Mouse (Mus musculus) thymus, adult 2 months (tissue): ENCODE results near the gene Tekt1. TPM values are rescaled to one million over a fixed set of nuclear protein-coding genes. Genes with fewer than 3 reads are reported as not detected.

Experiments
- DNase-seq: peaks from one replicate; pipeline ENCODE4 v3.0.0; 2021
- H3K27ac ChIP-seq: fragments of 200-500 bp; 2 replicates; pipeline ENCODE4 v1.5.1; 2012; ENCODE audit warnings: low read length, control low read depth; ENCODE audit not compliant: control insufficient read depth, insufficient read depth
- H3K27me3 ChIP-seq: fragments of 200-500 bp; 2 replicates; pipeline ENCODE4 v1.6.1; 2012; ENCODE audit warnings: mild to moderate bottlenecking, low read length, moderate library complexity, mixed read lengths; ENCODE audit not compliant: control insufficient read depth, insufficient read depth
- H3K36me3 ChIP-seq: fragments of 200-500 bp; 2 replicates; pipeline ENCODE4 v1.6.1; 2012; ENCODE audit warnings: mild to moderate bottlenecking, low read length, moderate library complexity; ENCODE audit not compliant: control insufficient read depth, insufficient read depth
- H3K4me1 ChIP-seq: fragments of 200-500 bp; replicated peaks from 2 replicates; pipeline ENCODE4 v1.6.1; 2012; ENCODE audit warnings: low read length; ENCODE audit not compliant: control insufficient read depth, insufficient read depth
- H3K4me3 ChIP-seq: fragments of 200-500 bp; 2 replicates; pipeline ENCODE4 v1.5.1; 2012; ENCODE audit warnings: mild to moderate bottlenecking, low read length, control low read depth, moderate library complexity; ENCODE audit not compliant: control insufficient read depth, insufficient read depth
- CTCF ChIP-seq: fragments of 200-500 bp; IDR thresholded peaks from 2 replicates; pipeline ENCODE4 v1.5.1; 2012; ENCODE audit warnings: mild to moderate bottlenecking, control low read depth, low read length, moderate library complexity, borderline replicate concordance; ENCODE audit not compliant: control insufficient read depth, poor library complexity, insufficient read depth; ENCODE audit errors: extremely low read depth
- POLR2A ChIP-seq: fragments of 200-500 bp; IDR thresholded peaks from 2 replicates; pipeline ENCODE4 v1.6.1; 2012; ENCODE audit warnings: mild to moderate bottlenecking, low read length, control low read depth, moderate library complexity; ENCODE audit not compliant: control insufficient read depth, poor library complexity, insufficient read depth; ENCODE audit errors: extremely low read depth
- WGBS: fragments of 180-500 bp; shearing (Covaris S2); methylation state at CpG from one replicate; pipeline ENCODE4 v1.1.7; 2018; 5-methylcytosine and 5-hydroxymethylcytosine counted together
- polyA plus RNA-seq: library from polyadenylated mRNA; depleted of rRNA; stranded (reverse); fragments of >200 nt; gene quantifications from 2 replicates; pipeline ENCODE4 v1.2.3, GENCODE M21; 2012

Tekt1 gene
- polyA plus RNA-seq, 1 experiment: 0.27 TPM

DNA sequence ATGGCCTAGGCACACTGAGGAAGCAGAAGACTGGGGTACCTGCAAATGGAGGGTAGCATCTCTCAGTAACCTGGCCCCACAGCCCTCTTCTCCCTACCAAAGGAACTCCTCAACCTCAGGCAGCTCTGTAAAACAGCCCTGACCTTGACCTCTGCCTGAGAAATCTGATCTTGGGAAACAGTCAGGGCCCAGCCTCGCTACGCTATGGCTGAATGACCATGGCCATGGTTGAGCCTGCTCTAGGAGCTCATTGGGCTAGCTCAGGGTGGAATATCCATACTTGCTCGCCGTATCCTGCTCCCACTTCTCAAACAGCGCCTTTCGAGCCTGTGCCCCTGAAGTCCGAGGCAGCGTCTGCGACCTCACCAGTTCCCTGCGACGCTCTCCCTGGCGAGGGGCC lies 38.8 kb upstream of the Tekt1 start:
- H3K27me3 ChIP-seq: no peaks in the 10 kb centered on the region
- no peaks in the 10 kb centered on the region for H3K36me3 ChIP-seq
- no peak for TF ChIP-seq POLR2A
- TF ChIP-seq CTCF: no peak
- H3K27ac ChIP-seq: no peak overlapping the region
- H3K4me1 ChIP-seq: no peaks in the 10 kb centered on the region
- DNase-seq: no peak
- no peak overlapping the region for H3K4me3 ChIP-seq
- WGBS: 96% methylated on average over 12 of the region's 12 CpGs

DNA sequence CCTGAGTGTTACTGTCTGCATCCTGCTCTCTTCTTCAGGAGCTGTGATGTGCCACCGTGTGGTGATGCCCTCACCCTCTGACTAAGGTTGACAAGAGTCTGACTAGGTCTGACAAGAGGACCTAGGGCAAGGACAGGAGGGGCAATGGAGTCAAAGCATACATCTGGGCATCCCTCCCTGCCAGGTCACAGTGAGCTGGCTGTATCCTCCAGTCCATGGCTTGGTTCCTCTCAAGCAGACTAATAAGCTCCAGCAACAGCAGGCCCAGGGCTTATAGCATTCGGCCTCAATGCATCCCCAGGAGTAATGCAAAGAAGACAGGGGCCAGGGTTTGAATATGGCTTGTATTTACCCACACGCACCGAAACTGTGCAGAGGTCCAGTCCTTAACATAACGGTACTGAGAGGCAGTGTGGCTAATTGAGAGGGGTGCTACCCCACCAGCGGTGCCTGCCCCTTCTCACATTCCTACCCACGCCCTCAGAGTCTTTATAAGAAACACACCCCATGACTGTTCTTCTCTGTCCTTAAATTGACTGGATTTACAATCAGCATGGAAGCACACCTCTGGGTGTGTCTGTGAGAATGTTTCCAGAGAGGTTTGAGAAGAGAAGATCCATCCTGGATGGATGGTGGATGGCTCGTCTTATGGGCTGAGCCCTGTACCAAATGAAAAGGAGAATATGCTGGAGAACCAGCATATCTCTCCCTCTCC lies 35.7 kb upstream of the Tekt1 start:
- 90% methylated on average over 8 of the region's 8 CpGs for WGBS
- H3K27ac ChIP-seq: no peak overlapping the region
- no peaks in the 10 kb centered on the region for H3K4me1 ChIP-seq

DNA sequence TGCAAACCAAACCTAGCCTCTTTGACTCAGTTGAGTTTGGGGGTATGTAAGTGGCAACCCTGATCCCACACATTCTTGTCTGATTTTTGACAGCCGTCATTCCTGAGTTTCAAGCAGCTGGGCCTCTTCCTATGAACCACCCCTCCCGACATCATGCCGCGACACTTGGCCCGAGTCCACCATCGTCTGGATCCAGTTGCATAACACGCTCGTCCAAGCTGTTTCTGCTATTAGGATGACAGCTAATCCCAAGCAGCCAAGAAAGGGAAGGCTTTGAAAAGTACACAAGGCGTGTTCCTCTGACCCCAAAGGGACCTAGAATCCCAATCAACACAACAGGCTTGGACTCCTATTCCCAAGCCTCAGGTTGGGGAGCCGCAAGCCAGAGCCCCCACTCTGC lies 34.8 kb upstream of the Tekt1 start:
- H3K4me3 ChIP-seq: no peak overlapping the region
- H3K27me3 ChIP-seq: no peaks in the 10 kb centered on the region
- no peaks in the 10 kb centered on the region for H3K4me1 ChIP-seq
- H3K27ac ChIP-seq: no peak overlapping the region
- TF ChIP-seq POLR2A: no peak
- no peak for TF ChIP-seq CTCF
- no peaks in the 10 kb centered on the region for H3K36me3 ChIP-seq
- DNase-seq: no peak
- 88% methylated on average over 10 of the region's 10 CpGs for WGBS

More for the DNA sequence above, 35.7 kb upstream of the Tekt1 start:
- TF ChIP-seq CTCF (no peak), POLR2A (no peak)
- Histone ChIP-seq H3K27me3 (no peaks in the 10 kb centered on the region), H3K4me3 (no peak overlapping the region), H3K36me3 (no peaks in the 10 kb centered on the region)
- no peak for DNase-seq

DNA sequence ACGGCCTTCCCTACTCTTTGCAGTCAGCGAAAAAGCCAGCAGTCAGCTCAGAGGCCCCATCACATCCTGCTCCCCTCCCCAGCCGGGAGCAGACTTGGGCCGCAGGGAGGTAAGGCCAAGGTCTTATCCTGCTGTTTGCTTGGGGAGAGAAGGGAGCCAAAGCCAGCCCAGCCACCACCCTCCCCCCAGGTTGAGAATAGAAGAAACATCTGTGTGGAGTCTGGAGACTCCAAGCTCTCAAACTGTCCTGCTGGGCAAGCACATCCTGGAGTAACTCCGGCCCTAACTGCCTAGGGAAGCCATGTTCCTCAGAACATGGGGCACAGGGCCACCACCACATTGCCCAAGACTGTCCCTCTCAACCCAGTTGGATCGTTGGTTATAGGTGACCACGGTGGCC lies 34.4 kb upstream of the Tekt1 start:
- H3K4me1 ChIP-seq: no peaks in the 10 kb centered on the region
- no peak overlapping the region for H3K4me3 ChIP-seq
- no peaks in the 10 kb centered on the region for H3K36me3 ChIP-seq
- no peak for DNase-seq
- TF ChIP-seq CTCF (no peak), POLR2A (no peak)
- no peak overlapping the region for H3K27ac ChIP-seq
- 94% methylated on average over 7 of the region's 7 CpGs for WGBS
- no peaks in the 10 kb centered on the region for H3K27me3 ChIP-seq

DNA sequence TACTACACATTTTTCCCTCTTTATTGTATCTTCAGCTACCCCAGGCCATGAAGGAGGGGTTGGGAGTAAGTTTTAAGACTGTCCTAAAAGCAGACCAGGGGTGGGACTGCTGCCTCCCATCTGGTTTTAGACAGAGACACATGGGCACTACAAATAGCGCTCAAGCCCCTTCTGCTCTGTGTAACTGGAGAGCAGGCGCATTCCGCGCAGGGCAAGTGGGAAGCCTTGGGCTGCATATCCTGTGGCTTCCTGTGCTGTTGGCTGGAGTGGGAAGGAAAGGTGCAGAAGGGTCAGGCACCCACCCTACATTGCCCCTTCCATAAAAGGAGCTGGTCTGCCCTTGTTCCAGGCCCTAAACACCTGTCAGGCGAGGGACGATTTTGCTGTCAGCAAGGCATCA lies 33.4 kb upstream of the Tekt1 start:
- no peak for DNase-seq
- H3K4me1 ChIP-seq: no peaks in the 10 kb centered on the region
- TF ChIP-seq CTCF (no peak), POLR2A (no peak)
- H3K4me3 ChIP-seq: no peak overlapping the region
- WGBS: 93% methylated on average over 6 of the region's 6 CpGs
- H3K36me3 ChIP-seq: no peaks in the 10 kb centered on the region
- no peak overlapping the region for H3K27ac ChIP-seq
- H3K27me3 ChIP-seq: no peaks in the 10 kb centered on the region

DNA sequence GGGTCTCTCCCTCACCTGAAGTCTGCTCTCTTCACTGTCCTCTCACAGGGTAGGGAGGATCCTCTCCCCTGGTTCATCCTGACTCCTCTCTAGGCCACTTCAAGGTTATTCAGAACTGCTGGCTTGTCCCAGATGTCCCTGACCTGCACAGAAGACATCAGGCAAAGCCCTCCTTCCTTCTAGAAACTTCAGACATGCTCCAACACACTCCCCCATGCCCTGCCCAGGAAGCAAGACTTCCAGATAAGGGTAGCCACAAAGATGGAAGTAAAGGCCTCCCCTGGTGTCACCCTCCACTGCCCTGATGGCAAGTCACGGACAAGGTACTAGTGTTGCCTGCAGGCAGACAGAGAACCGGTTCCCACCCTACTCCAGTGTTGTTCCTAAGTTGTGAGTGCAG lies 32.5 kb upstream of the Tekt1 start:
- H3K27ac ChIP-seq: no peak overlapping the region
- no peaks in the 10 kb centered on the region for H3K27me3 ChIP-seq
- no peak for DNase-seq

DNA sequence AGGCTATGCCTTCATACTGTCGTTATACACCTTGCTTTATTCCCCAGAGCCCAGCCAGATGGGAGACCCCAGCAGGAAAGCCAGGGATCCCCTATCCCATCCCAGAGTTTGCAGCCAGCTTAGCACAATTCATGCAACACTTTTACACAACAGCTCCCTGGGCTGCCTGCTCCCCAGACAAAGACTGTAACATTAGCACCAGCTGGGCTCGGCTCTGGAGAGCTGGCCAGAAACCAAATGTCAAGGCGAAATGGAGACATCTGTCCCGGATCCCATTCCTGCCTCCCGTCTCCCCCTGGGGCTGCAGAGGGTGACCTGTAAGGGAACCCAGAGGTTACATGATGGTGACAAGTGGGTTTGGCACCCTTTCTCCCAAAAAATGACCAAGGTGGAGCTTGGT lies 31.4 kb upstream of the Tekt1 start:
- TF ChIP-seq POLR2A: no peak
- TF ChIP-seq CTCF: no peak
- H3K36me3 ChIP-seq: no peaks in the 10 kb centered on the region
- H3K4me3 ChIP-seq: no peak overlapping the region
- no peaks in the 10 kb centered on the region for H3K4me1 ChIP-seq
- no peak overlapping the region for H3K27ac ChIP-seq
- no peak for DNase-seq
- 87% methylated on average over 5 of the region's 5 CpGs for WGBS
- no peaks in the 10 kb centered on the region for H3K27me3 ChIP-seq

More for the DNA sequence above, 32.5 kb upstream of the Tekt1 start:
- H3K36me3 ChIP-seq: no peaks in the 10 kb centered on the region
- no peak overlapping the region for H3K4me3 ChIP-seq
- 56% methylated on average over 2 of the region's 2 CpGs for WGBS
- H3K4me1 ChIP-seq: no peaks in the 10 kb centered on the region
- TF ChIP-seq CTCF: no peak
- TF ChIP-seq POLR2A: no peak
